Mouse (Mus musculus): ENCODE data around the gene Nupr1. TPM values are rescaled to one million over a fixed set of nuclear protein-coding genes. Genes with fewer than 3 reads are reported as not detected.

The Nupr1 gene
- polyA plus RNA-seq, 1 experiment from 2014 or later = 14.2 TPM

GRCm38 (mm10) chr7:126642545-126643243, 12.0 kb upstream of the Nupr1 start:
- 62% methylated on average over 5 of the region's 5 CpGs for WGBS
- Histone ChIP-seq H3K4me2 (no peak overlapping the region), H3K9ac (no peak overlapping the region), H3K4me3 (no peak overlapping the region), H3K27me3 (no peaks in the 10 kb centered on the region), H3K36me3 (no peaks in the 10 kb centered on the region), H3K27ac (no peak overlapping the region), H3K9me3 (replicated peaks) (no peaks in the 10 kb centered on the region), H3K4me1 (replicated peaks) (no peaks in the 10 kb centered on the region)
- no peak for ATAC-seq (replicated peaks; ENCODE audit: insufficient number of reproducible peaks, insufficient read depth, low FRiP score, low read depth)

GRCm38 (mm10) chr7:126636733-126637520, 6.3 kb upstream of the Nupr1 start:
- Histone ChIP-seq H3K4me1 (replicated peaks) (no peaks in the 10 kb centered on the region), H3K4me3 (no peak overlapping the region), H3K9me3 (replicated peaks) (no peaks in the 10 kb centered on the region), H3K36me3 (no peaks in the 10 kb centered on the region), H3K27me3 (0 out of 2 replicates have a peak, but pooled peaks cover 4% of the 10 kb centered on the region), H3K27ac (no peak overlapping the region), H3K4me2 (no peak overlapping the region), H3K9ac (no peak overlapping the region)
- 12% methylated on average over 4 of the region's 4 CpGs for WGBS
- no peak for ATAC-seq (replicated peaks; ENCODE audit: insufficient number of reproducible peaks, insufficient read depth, low FRiP score, low read depth)

GRCm38 (mm10) chr7:126635375-126635774, 4.7 kb upstream of the Nupr1 start:
- ATAC-seq (replicated peaks; ENCODE audit: insufficient number of reproducible peaks, insufficient read depth, low FRiP score, low read depth) = no peak

GRCm38 (mm10) chr7:126632478-126632877, 1.8 kb upstream of the Nupr1 start:
- no peak overlapping the region for H3K9ac ChIP-seq
- H3K27ac ChIP-seq = no peak overlapping the region
- no peaks in the 10 kb centered on the region for H3K36me3 ChIP-seq
- no peaks in the 10 kb centered on the region for H3K4me1 ChIP-seq (replicated peaks)
- no peak overlapping the region for H3K4me2 ChIP-seq
- H3K9me3 ChIP-seq (replicated peaks) = no peaks in the 10 kb centered on the region
- 0 out of 2 replicates have a peak, but pooled peaks cover 4% of the 10 kb centered on the region for H3K27me3 ChIP-seq
- ATAC-seq (replicated peaks; ENCODE audit: insufficient number of reproducible peaks, insufficient read depth, low FRiP score, low read depth) = no peak
- 70% methylated on average over 2 of the region's 2 CpGs for WGBS
- H3K4me3 ChIP-seq = no peak overlapping the region

More at GRCm38 (mm10) chr7:126635375-126635774, 4.7 kb upstream of the Nupr1 start:
- H3K27me3 ChIP-seq = 0 out of 2 replicates have a peak, but pooled peaks cover 4% of the 10 kb centered on the region
- no peak overlapping the region for H3K4me3 ChIP-seq
- no peak overlapping the region for H3K27ac ChIP-seq
- no peaks in the 10 kb centered on the region for H3K36me3 ChIP-seq
- H3K4me1 ChIP-seq (replicated peaks) = no peaks in the 10 kb centered on the region
- H3K4me2 ChIP-seq = no peak overlapping the region
- H3K9me3 ChIP-seq (replicated peaks) = no peaks in the 10 kb centered on the region
- no peak overlapping the region for H3K9ac ChIP-seq

GRCm38 (mm10) chr7:126629915-126630314, 746 bp downstream of the Nupr1 start:
- Histone ChIP-seq H3K4me3 (no peak overlapping the region), H3K4me2 (no peak overlapping the region), H3K4me1 (replicated peaks) (peaks cover 8% of the 10 kb centered on the region; the same call in 1 of the 2 replicates), H3K9me3 (replicated peaks) (no peaks in the 10 kb centered on the region), H3K27me3 (0 out of 2 replicates have a peak, but pooled peaks cover 4% of the 10 kb centered on the region), H3K27ac (no peak overlapping the region), H3K9ac (no peak overlapping the region; the same call in 1 of the 2 replicates), H3K36me3 (no peaks in the 10 kb centered on the region)
- 53% methylated on average over 3 of the region's 3 CpGs for WGBS
- ATAC-seq (replicated peaks; ENCODE audit: insufficient number of reproducible peaks, insufficient read depth, low FRiP score, low read depth) = no peak

- H3K9me3 ChIP-seq (replicated peaks) = no peaks in the 10 kb centered on the region
- peak overlapping the region; percentile 34 for H3K27ac ChIP-seq
- no peak overlapping the region for H3K9ac ChIP-seq
- no peak overlapping the region for H3K4me2 ChIP-seq
- peaks cover 11% of the 10 kb centered on the region; the same call in 1 of the 2 replicates for H3K4me1 ChIP-seq (replicated peaks)
- 52% methylated on average over 6 of the region's 6 CpGs for WGBS
- ATAC-seq (replicated peaks; ENCODE audit: insufficient number of reproducible peaks, insufficient read depth, low FRiP score, low read depth) = no peak
- no peaks in the 10 kb centered on the region for H3K27me3 ChIP-seq
- H3K36me3 ChIP-seq = no peaks in the 10 kb centered on the region
- H3K4me3 ChIP-seq = no peak overlapping the region
Observed at GRCm38 (mm10) chr7:126628111-126628510, 2.5 kb downstream of the Nupr1 start.

- H3K4me3 ChIP-seq = no peak overlapping the region
- 75% methylated on average over 3 of the region's 3 CpGs for whole genome bisulfite sequencing
- H3K4me2 ChIP-seq = no peak overlapping the region
- no peak overlapping the region for H3K9ac ChIP-seq
- no peaks in the 10 kb centered on the region for H3K27me3 ChIP-seq
- no peaks in the 10 kb centered on the region for H3K36me3 ChIP-seq
- H3K4me1 ChIP-seq (replicated peaks) = peaks cover 18% of the 10 kb centered on the region
- H3K27ac ChIP-seq = no peak overlapping the region
- no peak for ATAC-seq (replicated peaks; ENCODE audit: insufficient number of reproducible peaks, insufficient read depth, low FRiP score, low read depth)
- H3K9me3 ChIP-seq (replicated peaks) = no peaks in the 10 kb centered on the region
Observed at GRCm38 (mm10) chr7:126625807-126626600, 4.7 kb downstream of the Nupr1 start.

GRCm38 (mm10) chr7:126625369-126625768, 5.3 kb downstream of the Nupr1 start:
- H3K4me2 ChIP-seq = no peak overlapping the region; the same call in 1 of the 2 replicates
- H3K9ac ChIP-seq = no peak overlapping the region
- no peaks in the 10 kb centered on the region for H3K9me3 ChIP-seq (replicated peaks)
- H3K4me1 ChIP-seq (replicated peaks) = peaks cover 18% of the 10 kb centered on the region
- 34% methylated on average over 6 of the region's 6 CpGs for WGBS
- no peaks in the 10 kb centered on the region for H3K36me3 ChIP-seq
- H3K27me3 ChIP-seq = no peaks in the 10 kb centered on the region
- no peak overlapping the region for H3K4me3 ChIP-seq
- peak; percentile 73 for ATAC-seq (replicated peaks; ENCODE audit: insufficient number of reproducible peaks, insufficient read depth, low FRiP score, low read depth)
- H3K27ac ChIP-seq = peak overlapping the region; percentile 21; the same call in 1 of the 2 replicates

- Histone ChIP-seq H3K4me2 (no peak overlapping the region; the same call in 1 of the 2 replicates), H3K27ac (no peak overlapping the region; the same call in 1 of the 2 replicates), H3K27me3 (no peaks in the 10 kb centered on the region), H3K9ac (no peak overlapping the region), H3K9me3 (replicated peaks) (no peaks in the 10 kb centered on the region), H3K4me3 (peak overlapping the region; percentile 3; the same call in 1 of the 2 replicates), H3K4me1 (replicated peaks) (peaks cover 18% of the 10 kb centered on the region), H3K36me3 (no peaks in the 10 kb centered on the region)
- WGBS = 56% methylated on average over 16 of the region's 16 CpGs
- no peak for ATAC-seq (replicated peaks; ENCODE audit: insufficient number of reproducible peaks, insufficient read depth, low FRiP score, low read depth)
Observed at GRCm38 (mm10) chr7:126624774-126625173, 5.9 kb downstream of the Nupr1 start.

GRCm38 (mm10) chr7:126623381-126623780, 7.3 kb downstream of the Nupr1 start:
- no peak overlapping the region for H3K9ac ChIP-seq
- peaks cover 18% of the 10 kb centered on the region for H3K4me1 ChIP-seq (replicated peaks)
- no peak for ATAC-seq (replicated peaks; ENCODE audit: insufficient number of reproducible peaks, insufficient read depth, low FRiP score, low read depth)
- no peaks in the 10 kb centered on the region for H3K36me3 ChIP-seq
- no peak overlapping the region for H3K4me2 ChIP-seq
- H3K27ac ChIP-seq = no peak overlapping the region
- no peak overlapping the region for H3K4me3 ChIP-seq
- H3K27me3 ChIP-seq = no peaks in the 10 kb centered on the region
- 89% methylated on average over 1 of the region's 1 CpGs for WGBS
- H3K9me3 ChIP-seq (replicated peaks) = no peaks in the 10 kb centered on the region
